Mouse (Mus musculus): ENCODE measurements around the gene Klk1b11.
"Not testable (repeated sequence)": the region's sequence is repeated elsewhere in the genome, so short reads cannot be mapped to it uniquely, and the experiment has no call there.

The Klk1b11 gene

DNA sequence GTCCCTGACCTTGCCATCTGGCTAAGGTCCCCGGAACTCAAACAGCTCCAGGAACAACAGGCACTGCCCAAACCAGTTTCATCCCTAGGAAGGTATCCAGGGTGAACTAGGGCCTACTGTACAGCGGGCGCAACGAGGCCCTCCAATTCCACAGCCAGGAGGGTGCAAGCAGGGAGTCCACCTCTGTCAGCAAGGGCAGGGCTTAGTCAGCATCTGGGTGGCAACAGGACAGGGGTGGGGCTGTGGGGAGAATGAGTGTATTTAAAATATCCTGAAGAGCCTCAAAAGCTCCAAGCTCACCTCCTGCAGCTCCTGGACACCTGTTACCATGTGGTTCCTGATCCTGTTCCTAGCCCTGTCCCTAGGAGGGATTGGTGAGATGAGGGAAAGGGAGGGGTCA is at the start of gene Klk1b11:
Gene Klk1b11, plus strand, starts transcription at position 301 of the 400 bp plus-strand sequence.
- not testable (repeated sequence) for DNase-seq

DNA sequence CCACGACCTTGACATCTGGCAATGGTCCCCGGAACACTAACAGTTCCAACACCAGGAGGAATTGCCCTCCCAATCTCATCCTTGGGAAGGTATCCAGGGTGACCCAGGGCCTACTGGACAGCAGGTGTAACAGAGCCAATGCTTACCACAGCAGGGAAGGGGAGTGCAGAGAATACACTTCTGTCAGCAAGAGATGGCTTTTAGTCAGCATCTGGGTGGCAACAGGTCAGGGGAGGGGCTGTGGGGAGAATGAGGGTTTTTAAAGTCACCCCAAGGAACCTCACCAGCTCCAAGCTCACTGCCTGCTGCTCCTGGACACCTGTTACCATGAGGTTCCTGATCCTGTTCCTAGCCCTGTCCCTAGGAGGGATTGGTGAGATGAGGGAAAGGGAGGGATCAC is 45.3 kb upstream of the Klk1b11 start, which contains the start of gene Klk1b8:
Gene Klk1b8, plus strand, starts transcription at position 301 of the 400 bp plus-strand sequence.
- DNase-seq = no peak

DNA sequence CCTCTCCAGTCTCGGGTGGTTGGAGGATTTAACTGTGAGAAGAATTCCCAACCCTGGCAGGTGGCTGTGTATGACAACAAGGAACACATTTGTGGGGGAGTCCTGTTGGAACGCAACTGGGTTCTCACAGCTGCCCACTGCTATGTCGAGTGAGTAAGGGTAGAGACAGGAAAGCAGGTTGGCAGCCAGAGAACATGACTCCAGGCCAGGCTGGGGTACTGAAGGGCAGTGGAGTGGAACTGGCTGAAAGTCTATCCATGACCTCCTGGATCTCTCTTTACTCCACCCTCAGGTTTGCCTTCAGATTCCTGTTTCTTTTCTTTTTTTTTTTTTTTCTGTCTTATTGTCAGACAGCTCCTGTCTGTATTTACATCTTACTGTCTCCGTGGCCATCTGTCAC is 43.0 kb upstream of the Klk1b11 start:
- no peak for DNase-seq

DNA sequence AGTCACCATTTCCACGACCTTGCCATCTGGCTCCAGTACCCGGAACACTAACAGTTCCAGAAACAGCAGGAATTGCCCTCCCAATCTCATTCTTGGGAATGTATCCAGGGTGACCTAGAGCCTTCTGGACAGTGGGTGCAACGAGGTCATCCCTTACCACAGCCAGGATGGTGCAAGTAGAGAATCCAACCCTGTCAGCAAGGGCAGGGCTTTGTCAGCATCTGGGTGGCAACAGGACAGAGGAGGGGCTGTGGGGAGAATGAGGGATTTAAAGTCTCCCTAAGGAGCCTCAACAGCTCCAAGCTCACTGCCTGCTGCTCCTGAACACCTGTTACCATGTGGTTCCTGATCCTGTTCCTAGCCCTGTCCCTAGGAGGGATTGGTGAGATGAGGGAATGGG is 29.2 kb upstream of the Klk1b11 start, which contains the start of gene Klk1b1:
Gene Klk1b1, plus strand, starts transcription at position 301 of the 400 bp plus-strand sequence.
- DNase-seq = no peak

DNA sequence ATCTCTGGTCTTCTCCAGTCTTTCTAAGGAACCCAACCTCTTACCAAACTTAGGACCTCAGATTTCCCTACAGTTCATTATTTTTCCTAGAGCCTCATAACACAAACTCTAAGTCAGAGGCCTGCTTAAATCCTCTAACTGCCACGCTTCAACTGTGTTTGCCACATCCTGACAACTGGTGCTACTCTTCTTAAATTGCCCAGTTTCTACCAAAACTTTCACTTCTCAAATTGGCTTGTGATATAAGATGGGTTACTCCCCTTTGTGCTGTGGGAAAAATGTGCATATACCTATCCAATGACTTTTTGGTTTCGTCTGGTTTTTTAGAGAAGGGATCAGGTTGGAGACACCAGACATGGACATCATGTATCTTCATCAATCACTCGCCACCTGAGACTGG is 28.6 kb upstream of the Klk1b11 start:
- no peak for DNase-seq

DNA sequence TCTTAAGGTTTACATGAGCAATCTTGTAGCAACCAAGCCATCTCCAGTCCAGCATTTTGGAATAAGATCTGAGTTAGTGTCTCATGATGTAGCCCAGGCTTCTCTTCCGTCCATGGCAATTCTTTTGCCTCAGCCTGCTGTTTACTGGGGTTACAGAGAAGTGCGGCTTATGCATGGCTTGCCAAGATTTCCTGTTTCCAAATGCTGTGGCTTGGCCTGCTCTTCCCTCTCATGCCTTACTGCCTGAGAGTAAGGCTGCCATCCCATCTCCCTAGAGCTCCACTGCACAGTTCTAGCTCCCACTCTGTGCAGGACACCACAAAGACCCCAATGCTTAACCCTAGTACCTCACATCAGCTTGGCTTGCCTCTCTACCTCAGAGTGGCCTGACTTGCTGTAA is 28.1 kb upstream of the Klk1b11 start:
- no peak for DNase-seq

DNA sequence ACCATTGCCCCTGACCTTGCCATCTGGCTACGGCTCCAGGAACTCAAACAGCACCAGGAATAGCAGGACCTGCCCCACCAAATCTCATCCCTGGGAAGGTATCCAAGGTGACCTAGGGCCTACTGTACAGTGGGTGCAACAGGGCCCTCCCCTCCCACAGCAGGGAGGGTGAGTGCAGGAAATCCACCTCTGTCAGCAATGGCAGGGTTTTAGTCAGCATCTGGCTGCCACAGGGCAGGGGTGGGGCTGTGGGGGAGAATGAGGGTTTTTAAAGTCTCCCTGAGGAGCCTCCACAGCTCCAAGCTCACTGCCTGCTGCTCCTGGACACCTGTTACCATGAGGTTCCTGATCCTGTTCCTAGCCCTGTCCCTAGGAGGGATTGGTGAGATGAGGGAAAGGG is 19.9 kb upstream of the Klk1b11 start, which contains the start of gene Klk1b9:
Gene Klk1b9, plus strand, starts transcription at position 301 of the 400 bp plus-strand sequence.
- not testable (repeated sequence) for DNase-seq

DNA sequence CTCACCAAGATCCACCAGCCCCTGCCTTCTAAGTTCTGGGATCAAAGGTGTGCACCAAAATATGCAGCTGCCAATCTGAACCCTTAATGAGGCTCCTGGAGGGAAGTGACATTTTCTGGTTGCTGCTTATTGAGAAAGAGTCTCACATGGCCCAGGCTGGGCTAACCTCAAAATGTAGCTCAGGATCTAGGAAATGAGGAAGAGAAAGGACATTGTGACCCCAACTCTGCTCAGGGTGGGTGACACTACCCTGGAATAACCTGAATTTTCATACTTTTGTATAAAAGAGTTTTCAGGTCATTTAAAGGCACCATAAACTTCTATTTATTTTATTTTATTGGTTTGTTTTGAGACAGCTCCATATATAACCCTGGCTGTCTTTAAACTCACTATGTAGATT is 10.0 kb upstream of the Klk1b11 start:
- no peak for DNase-seq

DNA sequence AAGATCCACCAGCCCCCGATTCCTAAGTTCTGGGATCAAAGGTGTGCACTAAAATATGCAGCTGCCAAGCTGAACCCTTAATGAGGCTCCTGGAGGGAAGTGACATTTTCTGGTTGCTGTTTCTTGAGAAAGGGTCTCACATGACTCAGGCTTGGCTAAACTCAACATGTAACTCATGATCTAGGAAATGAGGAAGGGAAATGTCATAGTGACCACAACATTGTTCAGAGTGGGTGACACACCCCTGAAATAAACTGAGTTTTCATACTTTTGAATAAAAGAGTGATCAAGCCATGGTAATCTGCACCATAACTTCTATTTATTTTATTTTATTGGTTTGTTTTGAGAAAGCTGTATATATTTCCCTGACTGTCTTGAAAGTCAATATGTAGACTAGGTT is 856 bp upstream of the Klk1b11 start:
- DNase-seq = not testable (repeated sequence)

DNA sequence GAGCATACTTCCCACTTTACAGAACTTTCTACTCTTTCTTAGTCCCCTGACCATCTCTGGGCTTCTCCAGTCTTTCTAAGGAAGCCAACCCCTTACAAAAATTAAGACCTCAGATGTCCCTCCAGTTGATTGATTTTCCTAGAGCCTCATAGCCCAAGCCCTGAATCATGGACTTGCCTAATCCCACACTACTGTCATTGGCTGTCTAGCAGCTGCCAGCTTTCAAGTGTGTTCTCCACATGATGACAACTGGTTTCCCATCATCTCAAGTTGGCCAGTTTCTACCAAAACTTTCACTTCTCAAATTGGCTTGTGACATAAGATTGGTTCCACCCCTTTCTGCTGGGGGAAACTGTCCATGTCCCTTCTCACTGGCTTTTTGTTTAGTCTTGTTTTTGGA is 9.2 kb downstream of the Klk1b11 start:
- DNase-seq = no peak

DNA sequence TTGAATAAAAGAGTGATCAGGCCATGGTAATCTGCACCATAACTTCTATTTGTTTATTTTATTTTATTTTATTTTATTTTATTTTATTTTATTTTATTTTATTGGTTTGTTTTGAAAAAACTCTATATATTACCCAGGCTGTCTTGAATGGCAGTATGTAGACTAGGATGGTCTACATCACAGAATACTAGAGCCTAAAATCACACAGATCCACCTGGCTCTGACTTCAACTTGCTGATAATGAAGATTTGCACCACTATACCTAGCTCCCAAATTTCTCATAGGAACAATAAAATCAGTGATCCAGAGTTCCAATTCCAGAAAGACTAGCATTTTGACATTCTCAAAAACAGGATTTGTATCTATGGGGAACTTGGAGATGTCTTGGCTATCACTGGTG is 16.2 kb downstream of the Klk1b11 start, which contains the start of gene Klk1b26:
Gene Klk1b26, plus strand, starts transcription at position 301 of the 400 bp plus-strand sequence.
- DNase-seq = not testable (repeated sequence)

DNA sequence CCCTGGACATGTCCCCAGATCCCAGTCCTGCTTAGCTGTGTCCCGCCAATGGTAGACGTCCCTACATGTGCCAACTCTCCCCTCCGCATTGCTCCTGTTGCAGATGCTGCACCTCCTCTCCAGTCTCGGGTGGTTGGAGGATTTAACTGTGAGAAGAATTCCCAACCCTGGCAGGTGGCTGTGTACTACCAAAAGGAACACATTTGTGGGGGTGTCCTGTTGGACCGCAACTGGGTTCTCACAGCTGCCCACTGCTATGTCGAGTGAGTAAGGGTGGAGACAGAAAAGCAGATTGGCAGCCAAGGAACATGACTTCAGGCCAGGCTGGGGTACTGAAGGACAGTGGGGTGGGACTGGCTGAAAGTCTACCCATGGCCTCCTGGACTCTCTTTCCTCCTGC is 19.0 kb downstream of the Klk1b11 start:
- DNase-seq = not testable (repeated sequence)

DNA sequence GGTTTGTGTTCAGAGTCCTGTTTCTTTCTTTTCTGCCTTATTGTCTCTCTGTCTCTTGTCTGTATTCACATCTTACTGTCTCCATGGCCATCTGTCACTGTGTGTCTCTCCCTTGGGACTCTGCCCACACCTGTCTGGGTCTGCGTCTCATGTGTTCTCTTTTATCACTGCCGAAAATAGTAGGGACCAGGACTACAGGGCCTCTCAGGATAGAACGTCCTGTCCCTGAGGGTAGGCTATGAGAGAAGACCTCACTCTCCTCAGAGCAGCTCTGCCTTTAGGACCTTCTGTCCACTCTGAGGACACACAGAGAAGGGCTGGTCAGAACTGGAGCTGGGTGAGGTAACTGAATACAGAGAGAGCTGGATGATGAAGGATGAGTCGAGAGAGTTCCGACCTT is 19.4 kb downstream of the Klk1b11 start:
- DNase-seq = no peak
